Mouse (Mus musculus): ENCODE results near the gene Trhr2.
A peak's percentile ranks its signal among the peaks of the same experiment; 100 is the strongest.

Gene Trhr2

DNA sequence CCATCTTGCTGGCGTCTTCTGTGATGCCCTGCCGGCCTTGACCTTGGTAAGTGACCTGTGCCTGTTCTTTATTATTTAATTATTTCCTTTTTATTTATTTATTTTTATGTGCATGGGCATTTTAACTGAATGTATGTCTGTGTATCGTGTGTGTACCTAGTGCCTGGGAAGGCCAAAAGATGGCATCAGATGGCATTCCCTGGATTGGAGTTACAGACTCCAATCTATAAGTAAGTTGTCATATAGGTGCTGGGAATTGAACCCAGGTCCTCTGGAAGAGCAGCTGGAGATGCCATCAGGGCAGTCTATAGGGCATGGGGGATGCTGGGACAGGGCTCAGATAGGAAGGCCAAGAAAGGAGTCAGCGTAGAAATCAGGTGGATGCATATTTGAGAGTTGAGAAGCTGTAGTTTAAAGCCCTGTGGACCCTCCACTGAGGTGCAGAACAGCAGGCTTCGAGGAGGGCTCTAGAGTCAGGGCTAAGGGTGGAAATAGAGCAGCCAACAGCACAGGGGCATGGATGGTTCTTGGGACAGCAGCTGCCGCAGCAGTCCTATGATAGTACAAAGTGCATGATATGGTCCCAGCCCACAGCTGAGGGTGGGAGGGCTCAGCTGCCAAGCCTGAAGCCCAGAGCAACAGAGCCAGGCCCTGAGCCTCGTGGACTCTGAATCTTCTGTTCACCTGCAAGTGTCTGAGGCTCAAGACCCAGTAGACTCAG lies at the start of gene Trhr2:
Gene Trhr2, minus strand, starts transcription at position 51 of the 721 bp plus-strand sequence.
- no peak for DNase-seq (ENCODE audit: low read depth, low spot score)

DNA sequence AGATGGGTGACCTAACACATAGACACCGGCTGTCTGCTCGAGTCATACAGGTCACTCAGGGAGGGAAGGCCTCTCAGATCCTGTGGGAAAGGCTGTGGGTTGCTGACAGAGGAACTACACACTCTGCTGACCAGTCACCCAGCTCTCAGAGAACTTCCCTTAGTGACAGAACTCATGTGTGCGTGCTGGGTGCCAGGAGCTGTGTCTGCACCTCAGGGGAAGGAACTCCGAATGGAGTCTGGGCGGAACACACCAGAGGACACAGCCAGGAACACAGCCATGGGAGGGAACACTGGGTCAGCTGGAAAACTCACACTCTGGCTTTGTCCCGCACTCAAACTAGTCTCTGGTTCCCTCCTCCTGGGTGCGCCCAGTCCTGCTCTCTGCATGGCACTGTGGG lies 47.1 kb upstream of the Trhr2 start:
- DNase-seq (ENCODE audit: low read depth, low spot score), result no peak

DNA sequence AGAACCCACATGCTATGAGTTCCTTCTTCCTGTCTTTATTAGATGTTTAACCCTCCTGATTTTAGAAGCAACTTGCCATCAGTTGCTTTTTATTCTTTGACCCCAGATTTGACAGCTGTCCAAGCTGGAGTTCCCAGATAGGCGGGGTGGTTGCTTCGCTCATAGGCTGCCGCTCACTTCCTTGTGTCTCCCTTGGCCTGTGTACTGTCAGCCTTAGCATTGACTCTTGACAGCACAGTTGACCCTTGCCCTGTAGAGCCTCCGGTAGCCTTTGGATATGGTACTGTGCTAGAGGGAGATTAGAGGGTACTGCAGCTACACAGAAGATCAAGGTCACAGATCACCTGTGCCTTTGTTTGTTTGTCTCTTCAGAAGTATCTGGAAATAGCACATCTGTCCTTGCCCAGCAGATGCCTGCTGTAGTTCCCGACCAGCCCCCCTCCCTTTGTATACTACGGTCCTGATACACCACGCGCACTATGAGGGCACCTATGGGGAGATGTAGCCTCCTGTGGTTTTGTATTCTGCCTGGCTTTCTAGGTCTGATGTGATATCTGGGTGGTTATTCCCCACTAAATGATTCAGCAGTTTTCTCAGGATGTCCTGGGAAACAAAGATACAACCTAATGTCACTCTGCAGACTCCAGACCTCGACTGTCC lies 44.7 kb upstream of the Trhr2 start:
- DNase-seq (ENCODE audit: low read depth, low spot score), result no peak

DNA sequence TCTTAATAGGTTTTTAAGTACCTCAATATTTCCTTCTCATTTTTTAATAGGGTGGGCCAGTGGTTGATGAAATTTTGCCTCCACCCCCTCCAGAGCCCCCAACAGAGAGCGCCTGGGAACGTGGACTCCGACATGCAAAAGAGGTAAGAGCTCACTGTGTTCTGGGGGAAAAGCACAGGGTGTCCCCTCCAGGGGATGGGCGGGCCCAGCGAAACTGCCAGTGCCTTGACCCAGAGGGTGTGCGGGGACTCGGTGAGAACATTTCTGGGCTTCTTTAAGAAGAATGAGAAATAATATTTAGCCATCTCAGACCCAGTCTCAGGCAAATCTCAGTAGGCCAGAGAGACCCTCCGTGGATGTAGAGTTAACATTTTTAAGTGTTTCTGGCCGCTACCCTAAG lies 37.6 kb upstream of the Trhr2 start:
- no peak for DNase-seq (ENCODE audit: low read depth, low spot score)

DNA sequence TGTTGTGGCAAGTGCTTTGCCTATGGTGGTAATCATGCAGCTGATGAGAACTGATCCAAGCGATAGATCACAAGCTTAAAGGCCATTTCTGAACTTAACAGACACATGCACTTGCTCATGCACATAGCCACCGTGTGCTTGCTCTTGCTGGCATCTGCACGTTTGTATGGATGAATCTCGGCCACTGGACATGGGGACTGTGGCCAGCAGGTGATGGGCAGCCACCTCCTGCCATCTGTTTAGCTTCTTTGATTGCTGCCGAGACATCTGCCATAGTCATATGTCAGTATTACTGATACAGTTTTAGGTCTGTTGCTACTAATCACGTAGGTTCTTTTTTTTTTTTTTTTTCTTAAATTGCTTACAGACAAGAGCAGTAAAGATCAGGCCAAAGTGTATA lies 34.7 kb upstream of the Trhr2 start:
- no peak for DNase-seq (ENCODE audit: low read depth, low spot score)

DNA sequence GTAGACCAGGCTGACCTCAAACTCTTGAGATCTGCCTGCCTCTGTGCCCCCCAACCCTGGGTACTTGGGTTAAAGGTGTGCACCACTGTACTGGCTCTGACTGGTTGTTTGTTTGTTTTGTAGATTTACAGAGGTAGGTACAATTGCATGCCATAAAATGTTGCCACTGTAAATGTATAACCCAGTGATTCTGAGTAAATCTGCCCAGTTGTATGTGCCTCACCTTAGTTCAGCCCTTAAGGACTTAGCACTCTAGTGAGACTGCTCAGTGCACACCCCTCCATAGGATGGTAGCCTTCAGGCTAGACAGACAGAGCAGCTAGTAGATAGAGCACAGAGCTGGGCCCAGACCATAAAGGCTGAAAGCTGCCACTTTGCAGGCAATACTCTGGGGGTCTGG lies 33.2 kb upstream of the Trhr2 start:
- no peak for DNase-seq (ENCODE audit: low read depth, low spot score)

DNA sequence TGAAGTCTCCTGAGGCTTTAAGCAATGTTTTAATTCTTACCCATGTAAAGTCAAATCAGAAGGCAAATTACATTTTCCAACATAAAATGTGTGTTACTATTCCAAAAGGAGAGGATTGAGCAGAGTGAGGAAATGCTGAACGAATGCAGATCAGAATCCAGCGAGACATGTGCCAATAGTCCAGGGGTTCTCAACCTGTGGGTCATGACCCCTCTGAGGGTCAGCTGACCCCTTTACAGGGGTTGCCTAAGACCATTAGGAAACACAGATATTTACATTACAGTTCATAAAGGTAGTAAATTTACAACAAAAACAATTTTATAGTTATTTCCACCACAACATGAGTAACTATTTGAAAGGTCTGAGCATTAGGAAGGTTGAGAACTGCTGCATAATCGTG lies 30.2 kb upstream of the Trhr2 start:
- no peak for DNase-seq (ENCODE audit: low read depth, low spot score)

DNA sequence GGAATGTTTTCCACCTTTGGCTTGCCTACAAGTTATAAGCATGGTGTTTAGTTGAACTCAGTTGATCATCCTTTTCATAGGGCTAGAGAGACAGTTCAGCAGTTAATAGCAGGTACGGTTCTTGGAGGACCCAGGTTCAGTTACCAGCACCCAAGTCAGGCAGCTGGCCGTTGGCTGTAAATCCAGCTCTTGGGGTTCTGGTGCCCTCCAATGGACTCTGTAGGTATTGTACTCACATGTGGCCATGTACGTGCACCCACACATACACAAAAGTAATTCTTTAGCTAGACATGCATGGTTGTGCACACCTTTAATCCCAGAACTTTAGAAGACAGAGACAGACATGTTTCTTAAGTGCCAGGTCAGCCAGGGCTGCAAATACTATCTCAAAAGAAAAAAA lies 28.8 kb upstream of the Trhr2 start:
- DNase-seq (ENCODE audit: low read depth, low spot score), result peak; percentile 61

DNA sequence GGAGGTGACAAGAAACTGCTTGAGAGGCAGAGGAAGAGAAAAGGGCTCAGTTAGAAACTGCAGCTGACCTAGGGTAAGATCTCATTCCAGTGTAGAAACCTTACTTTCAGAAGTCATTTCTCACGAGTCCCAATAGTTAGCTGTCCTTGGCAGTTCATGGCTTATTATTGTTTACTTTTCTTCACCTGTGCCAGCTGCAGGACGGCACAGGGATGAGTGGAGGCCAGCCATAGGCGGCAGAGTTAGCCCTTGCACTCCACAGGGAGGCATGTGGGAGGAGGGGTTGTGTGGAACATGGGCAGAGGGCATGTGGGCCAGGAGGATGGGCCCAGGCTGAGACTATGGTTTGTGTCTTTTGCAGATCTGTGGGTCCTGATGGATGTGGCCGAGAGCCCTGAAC lies 22.5 kb upstream of the Trhr2 start:
- no peak for DNase-seq (ENCODE audit: low read depth, low spot score)

DNA sequence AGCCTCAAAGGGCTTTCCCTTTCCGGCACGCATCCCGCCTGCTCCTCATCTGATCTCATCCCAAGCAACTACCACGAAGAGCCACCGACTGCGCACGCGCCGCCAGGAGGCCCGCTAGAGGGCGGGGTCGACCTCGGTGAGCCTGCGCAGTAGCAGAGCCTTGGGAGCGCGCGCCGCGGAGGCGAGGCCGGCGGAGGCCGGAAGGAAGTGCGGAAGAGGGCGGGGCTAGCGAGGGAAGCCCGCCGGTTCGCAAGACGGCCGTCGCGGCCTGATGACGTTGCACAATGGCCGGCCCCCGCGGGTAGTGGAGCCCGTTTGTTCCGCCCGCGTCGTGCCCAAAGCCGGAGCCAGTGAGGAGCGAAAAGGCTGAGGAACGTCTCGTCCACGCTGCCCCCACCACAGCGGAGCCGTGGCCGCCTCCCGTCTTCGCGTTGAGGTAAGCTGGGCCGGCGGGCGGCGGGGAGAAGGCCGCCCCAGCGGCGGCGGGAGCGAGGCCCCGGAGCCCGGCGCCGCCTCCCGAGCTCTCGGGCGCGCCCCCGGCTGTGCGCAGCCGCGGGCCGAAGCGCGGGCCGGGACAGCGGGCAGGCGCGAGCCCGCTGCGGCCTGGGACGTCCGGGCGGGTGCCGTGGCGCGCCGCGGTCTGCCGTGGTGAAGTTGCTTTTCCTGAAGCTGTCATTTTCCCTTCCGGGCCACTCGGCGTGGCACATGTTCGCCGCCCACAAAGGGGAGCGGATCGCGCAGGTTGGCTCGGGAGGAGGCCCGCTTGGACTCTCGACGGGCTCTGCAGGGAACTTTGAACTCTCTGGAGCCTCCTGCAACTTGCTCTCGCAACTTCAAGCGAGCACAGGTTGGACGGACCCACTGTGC lies 16.1 kb upstream of the Trhr2 start, which contains the start of gene Zc3h18:
Gene Zc3h18, plus strand, starts transcription at position 245 of the 867 bp plus-strand sequence.
- DNase-seq (ENCODE audit: low read depth, low spot score), result peak; percentile 99

DNA sequence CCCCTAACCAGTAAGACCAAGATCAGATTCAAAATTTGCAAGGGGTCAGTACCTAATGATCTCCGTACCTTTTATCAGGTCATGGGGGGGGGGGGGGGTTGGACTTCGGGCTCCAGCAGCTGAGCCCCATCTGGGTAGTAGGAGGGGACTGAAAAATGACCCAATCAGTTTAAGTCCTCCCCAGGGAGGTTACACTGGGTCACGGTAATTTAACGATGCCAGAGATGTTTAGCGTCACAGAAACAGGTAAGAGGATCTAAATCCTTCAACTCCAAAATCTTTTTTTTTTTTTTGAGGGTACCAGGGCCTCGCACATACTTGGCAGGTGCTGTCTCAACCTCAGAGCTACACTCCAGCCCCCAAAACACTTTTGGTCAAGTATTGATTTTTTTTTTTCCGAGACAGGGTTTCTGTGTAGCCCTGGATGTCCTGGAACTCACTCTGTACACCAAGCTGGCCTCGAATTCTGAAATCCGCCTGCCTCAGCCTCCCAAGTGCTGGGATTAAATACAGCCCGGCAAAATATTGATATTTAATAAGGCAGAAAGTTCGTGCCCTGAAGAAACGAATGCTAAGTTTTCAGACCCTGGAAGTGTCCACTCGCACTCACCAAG lies 15.3 kb upstream of the Trhr2 start:
- no peak for DNase-seq (ENCODE audit: low read depth, low spot score)

DNA sequence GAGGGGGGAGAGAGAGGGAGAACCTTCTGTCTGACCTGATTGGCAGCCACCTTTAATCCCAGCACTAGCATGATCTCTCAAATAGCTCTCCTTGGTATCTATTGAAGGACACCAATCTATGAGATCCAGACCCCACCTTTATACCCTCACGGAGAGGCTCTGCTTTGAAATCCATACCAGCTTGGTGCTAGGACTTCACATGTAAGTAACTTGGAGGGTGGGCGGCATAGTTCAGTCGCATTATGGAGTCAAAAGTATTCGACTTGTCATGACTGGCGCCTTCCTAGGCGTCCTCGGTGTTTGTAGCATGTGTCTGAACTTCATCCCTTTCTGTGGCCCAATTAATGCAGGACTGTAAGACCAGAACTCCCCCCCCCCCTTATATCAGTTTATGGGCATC lies 14.8 kb upstream of the Trhr2 start:
- no peak for DNase-seq (ENCODE audit: low read depth, low spot score)

DNA sequence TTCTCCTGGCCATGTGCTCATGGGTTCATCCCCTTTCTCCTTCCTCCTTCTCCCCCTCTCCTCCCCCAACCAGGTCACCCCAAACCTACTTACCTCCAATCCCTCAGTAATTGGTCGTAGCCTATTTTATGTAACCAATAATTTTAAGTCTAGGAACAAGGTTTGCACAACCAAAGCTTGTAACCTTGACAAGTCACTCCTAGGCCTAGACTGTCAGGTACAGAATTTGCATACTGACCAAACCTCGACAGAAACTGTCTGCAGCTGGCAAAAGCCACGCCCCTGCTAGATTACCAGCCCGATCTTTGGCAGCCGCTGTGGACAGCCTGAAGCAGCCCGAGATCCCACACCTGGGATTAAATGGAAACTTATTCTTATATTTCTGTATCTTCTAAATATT lies 11.2 kb upstream of the Trhr2 start:
- DNase-seq (ENCODE audit: low read depth, low spot score), result no peak

DNA sequence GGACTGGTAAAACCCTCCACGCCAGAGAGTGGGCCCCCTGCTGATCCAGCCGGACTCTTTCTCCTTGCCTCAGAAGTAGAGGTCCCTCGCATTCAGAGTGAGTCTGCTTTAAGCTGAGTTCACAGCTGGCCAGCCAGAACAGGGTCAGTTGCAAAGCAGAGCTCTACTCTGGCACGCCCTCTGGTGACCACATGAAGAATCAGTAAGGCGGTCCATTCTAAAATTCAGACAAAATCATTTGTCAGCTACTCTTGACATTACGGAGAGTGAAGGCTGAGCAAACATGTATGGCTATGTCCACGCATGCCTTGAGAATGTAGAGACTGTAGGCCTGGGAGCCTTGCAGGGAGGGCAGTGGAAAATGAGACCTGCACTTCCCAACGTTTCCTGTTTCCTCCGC lies 9.1 kb upstream of the Trhr2 start:
- peak; percentile 74 for DNase-seq (ENCODE audit: low read depth, low spot score)

DNA sequence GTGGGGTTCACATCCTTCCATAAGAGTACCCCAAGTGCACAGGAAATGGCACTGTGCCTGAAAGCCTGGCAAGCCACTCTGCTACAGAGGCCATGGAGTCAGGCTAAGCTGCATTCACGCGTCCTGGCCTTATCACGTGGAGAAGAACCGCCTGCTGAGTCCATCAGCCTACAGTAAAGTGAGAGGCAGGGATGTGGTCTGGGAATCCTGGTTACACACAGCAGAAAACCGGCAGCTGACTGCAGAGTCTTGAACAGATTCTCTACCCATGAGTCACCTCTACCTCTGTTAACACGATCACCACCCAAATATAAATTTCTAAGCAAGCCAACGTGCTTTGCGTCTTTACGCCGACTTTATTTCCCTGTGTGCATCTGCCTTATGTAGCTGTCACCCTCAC lies 7.9 kb upstream of the Trhr2 start:
- no peak for DNase-seq (ENCODE audit: low read depth, low spot score)

DNA sequence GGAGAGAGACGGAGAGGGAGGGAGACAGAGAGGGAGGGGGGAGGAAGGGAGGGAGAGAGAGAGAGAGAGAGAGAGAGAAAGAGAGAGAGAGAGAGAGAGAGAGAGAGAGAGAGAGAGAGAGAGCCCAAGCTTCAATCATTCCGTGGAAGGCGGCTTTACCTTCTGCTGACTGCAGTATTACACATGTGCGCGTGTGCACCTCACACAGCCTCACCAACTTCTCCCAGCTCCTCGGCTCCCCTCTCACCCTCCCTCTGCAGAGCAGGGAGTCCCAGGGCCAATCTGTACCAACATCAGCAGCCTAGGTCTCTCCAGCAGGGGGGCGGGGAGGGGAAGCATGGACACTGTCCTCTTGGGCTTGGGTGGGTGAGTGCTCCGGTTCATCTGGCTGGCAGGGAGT lies 2.4 kb upstream of the Trhr2 start:
- no peak for DNase-seq (ENCODE audit: low read depth, low spot score)

DNA sequence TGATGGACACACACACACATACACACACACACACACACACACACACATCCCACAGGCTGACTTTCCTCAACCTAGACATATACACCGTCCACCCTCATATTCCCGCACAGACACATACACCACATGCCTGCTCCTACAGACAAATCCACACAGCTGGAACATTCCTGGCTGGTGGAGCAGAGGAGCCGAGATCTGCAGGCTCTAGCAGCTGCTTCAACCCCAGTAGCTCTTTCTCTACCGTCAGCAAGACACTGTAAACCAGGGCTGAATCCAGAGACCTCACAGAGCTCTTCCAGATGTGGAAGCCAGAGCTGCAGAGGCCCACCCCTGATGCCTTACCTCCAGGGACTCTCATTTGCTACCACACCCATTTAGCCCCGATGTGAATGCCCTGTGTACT lies 1.7 kb upstream of the Trhr2 start:
- no peak for DNase-seq (ENCODE audit: low read depth, low spot score)

DNA sequence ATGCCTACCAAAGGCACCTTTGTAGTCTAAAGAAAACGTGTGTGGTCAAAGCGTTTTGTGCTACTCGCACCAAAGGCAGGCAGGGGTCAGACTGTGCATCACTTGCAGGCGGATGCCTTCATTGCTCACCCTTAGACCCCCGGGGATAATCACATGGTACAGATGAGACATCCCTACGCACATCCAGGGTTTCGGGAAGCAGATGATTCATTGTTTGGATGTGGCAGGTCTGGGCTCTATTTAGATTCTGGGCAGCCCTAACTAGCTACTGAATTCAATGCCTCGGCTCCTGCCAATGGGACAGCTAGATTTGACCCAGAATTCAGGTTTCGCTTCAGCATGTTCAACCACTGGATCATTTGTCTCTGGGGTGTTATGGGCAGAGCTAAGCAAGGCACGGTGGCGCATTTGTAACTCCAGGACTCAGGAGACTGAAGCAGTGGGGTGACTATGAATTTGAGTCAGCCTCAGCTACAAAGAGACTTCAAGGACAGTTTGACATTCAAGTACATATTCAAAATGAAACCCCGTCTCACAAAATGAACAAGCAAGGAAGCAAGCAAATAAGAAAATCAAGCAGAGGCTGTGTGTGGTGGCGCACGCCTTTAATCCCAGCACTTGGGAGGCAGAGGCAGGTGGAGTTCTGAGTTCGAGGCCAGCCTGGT lies 1.3 kb downstream of the Trhr2 start:
- no peak for DNase-seq (ENCODE audit: low read depth, low spot score)

DNA sequence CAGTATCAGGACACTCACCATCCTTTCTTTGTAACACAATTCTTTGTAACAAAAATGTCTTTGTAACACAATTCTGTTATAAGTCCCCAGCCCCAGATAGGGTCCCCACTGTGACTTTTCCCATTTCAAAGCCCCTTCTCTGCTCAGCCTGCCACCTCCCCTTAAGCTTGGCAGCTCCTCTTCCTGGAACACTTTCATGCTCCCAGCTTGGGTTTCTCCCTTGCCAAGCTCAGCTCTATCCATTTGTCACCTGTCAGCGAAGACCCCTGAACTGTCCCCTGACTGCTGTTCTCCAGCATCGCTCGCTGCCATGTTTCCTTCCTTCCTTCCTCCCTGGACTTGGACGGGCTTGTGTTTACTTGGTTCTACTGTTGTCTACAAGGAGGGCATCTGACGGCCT lies 2.9 kb downstream of the Trhr2 start:
- no peak for DNase-seq (ENCODE audit: low read depth, low spot score)

DNA sequence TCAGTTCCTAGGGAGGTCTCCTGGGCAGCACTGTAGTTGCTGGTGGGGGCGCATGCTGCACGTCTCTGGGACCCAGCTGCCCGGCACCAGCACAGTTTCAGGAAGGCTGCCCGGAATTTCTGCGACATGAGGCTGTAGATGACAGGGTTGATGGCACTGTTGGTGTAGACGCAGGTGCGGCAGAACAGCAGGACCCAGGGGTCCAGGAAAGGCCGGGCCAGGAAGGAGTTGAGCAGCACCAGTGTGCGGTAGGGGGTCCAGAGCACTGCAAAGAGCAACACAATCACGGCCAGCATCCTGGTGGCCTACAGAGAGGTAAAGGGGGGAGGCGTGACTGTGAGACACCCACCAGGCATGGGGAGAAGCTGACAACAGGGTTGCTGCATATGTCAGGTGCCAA lies 3.3 kb downstream of the Trhr2 start:
- no peak for DNase-seq (ENCODE audit: low read depth, low spot score)

Data from ES-CJ7 (cell line).